Mouse (Mus musculus) heart, embryonic 11.5 days (tissue): ENCODE results near the gene Ly6g6e. TPM values are rescaled to one million over a fixed set of nuclear protein-coding genes. Genes with fewer than 3 reads are reported as not detected.

Experiments
- ATAC-seq: fragments of 200-750 bp; cut with Nextera tagmentation; replicated peaks from 2 replicates; pipeline ENCODE4 v1.8.0; 2017; ENCODE audit warnings: moderate library complexity; ENCODE audit not compliant: insufficient number of reproducible peaks, low FRiP score, low TSS enrichment
- H3K27ac ChIP-seq: fragments of 300-500 bp; sonication (generic); 2 replicates; pipeline ENCODE4 v1.5.1; 2014; ENCODE audit warnings: mild to moderate bottlenecking, low read depth, low read length
- H3K27me3 ChIP-seq: fragments of 300-500 bp; sonication (generic); 2 replicates; pipeline ENCODE4 v1.6.1; 2014; ENCODE audit warnings: mild to moderate bottlenecking, low read length, mixed read lengths; ENCODE audit not compliant: control insufficient read depth, insufficient read depth
- H3K36me3 ChIP-seq: fragments of 300-500 bp; sonication (generic); 2 replicates; pipeline ENCODE4 v1.6.1; 2014; ENCODE audit warnings: mild to moderate bottlenecking, low read length, moderate library complexity, mixed read lengths; ENCODE audit not compliant: control insufficient read depth, insufficient read depth
- H3K4me1 ChIP-seq: fragments of 300-500 bp; sonication (generic); 2 replicates; pipeline ENCODE4 v1.6.1; 2014; ENCODE audit warnings: low read length; ENCODE audit not compliant: control insufficient read depth, insufficient read depth
- H3K4me2 ChIP-seq: fragments of 300-500 bp; sonication (generic); 2 replicates; pipeline ENCODE4 v1.6.1; 2014; ENCODE audit warnings: mild to moderate bottlenecking, moderate library complexity
- H3K4me3 ChIP-seq: fragments of 300-500 bp; sonication (generic); 2 replicates; pipeline ENCODE4 v1.5.1; 2014; ENCODE audit warnings: low read depth, low read length
- H3K9ac ChIP-seq: fragments of 300-500 bp; sonication (generic); 2 replicates; pipeline ENCODE4 v1.6.1; 2014; ENCODE audit warnings: mild to moderate bottlenecking, low read depth, low read length, moderate library complexity
- H3K9me3 ChIP-seq: fragments of 300-500 bp; sonication (generic); replicated peaks from 2 replicates; pipeline ENCODE4 v1.6.1; 2016; ENCODE audit warnings: low read length; ENCODE audit not compliant: control insufficient read depth
- WGBS: fragments of 180-500 bp; shearing (Covaris S2); extraction: QIAGEN DNeasy Blood & Tissue Kit; methylation state at CpG from one replicate; pipeline ENCODE4 v1.1.7; 2014; ENCODE audit not compliant: insufficient replicate concordance; 5-methylcytosine and 5-hydroxymethylcytosine counted together
- polyA plus RNA-seq: library from polyadenylated mRNA; unstranded; fragments of >200 nt; fragmentation: Nextera tagmentation; extraction: Ambion mirVana; gene quantifications from 2 replicates; pipeline ENCODE4 v1.2.1, GENCODE M21; 2014

The Ly6g6e gene
- polyA plus RNA-seq, 1 experiment from 2014 or later: 0.42 TPM

- H3K9me3 ChIP-seq: no peaks in the 10 kb centered on the region
- ATAC-seq: no peak
- 60% methylated on average over 6 of the region's 6 CpGs for WGBS
- H3K27me3 ChIP-seq: no peaks in the 10 kb centered on the region
- no peak overlapping the region for H3K9ac ChIP-seq
- no peak overlapping the region for H3K4me2 ChIP-seq
- no peak overlapping the region for H3K4me3 ChIP-seq
- H3K27ac ChIP-seq: no peak overlapping the region
- peaks cover 14% of the 10 kb centered on the region for H3K36me3 ChIP-seq
- H3K4me1 ChIP-seq: peaks cover 10% of the 10 kb centered on the region
These were observed 26.6 kb downstream of the Ly6g6e start for GRCm38 (mm10) chr17:35103221-35103690.

GRCm38 (mm10) chr17:35104079-35104478, 27.4 kb downstream of the Ly6g6e start:
- Histone ChIP-seq H3K9me3 (no peaks in the 10 kb centered on the region), H3K36me3 (peaks cover 13% of the 10 kb centered on the region), H3K4me3 (no peak overlapping the region), H3K4me2 (no peak overlapping the region), H3K4me1 (peaks cover 10% of the 10 kb centered on the region), H3K9ac (no peak overlapping the region), H3K27me3 (no peaks in the 10 kb centered on the region), H3K27ac (no peak overlapping the region)
- 79% methylated on average over 7 of the region's 7 CpGs for WGBS
- no peak for ATAC-seq

- no peaks in the 10 kb centered on the region for H3K27me3 ChIP-seq
- ATAC-seq: no peak
- H3K4me3 ChIP-seq: no peak overlapping the region
- peaks cover 13% of the 10 kb centered on the region for H3K36me3 ChIP-seq
- WGBS: 53% methylated on average over 6 of the region's 6 CpGs
- no peak overlapping the region for H3K4me2 ChIP-seq
- H3K9ac ChIP-seq: no peak overlapping the region
- H3K9me3 ChIP-seq: no peaks in the 10 kb centered on the region
- no peak overlapping the region for H3K27ac ChIP-seq
- peaks cover 10% of the 10 kb centered on the region for H3K4me1 ChIP-seq
These were observed 28.1 kb downstream of the Ly6g6e start for GRCm38 (mm10) chr17:35104754-35105153.

GRCm38 (mm10) chr17:35105740-35106389, 29.2 kb downstream of the Ly6g6e start:
- H3K9me3 ChIP-seq: no peaks in the 10 kb centered on the region
- no peak for ATAC-seq
- H3K4me3 ChIP-seq: no peak overlapping the region
- no peak overlapping the region for H3K27ac ChIP-seq
- H3K9ac ChIP-seq: no peak overlapping the region
- H3K36me3 ChIP-seq: peaks cover 10% of the 10 kb centered on the region; the same call in 1 of the 2 replicates
- H3K4me1 ChIP-seq: peaks cover 12% of the 10 kb centered on the region
- 25% methylated on average over 13 of the region's 13 CpGs for WGBS
- H3K4me2 ChIP-seq: no peak overlapping the region
- no peaks in the 10 kb centered on the region for H3K27me3 ChIP-seq

DNA sequence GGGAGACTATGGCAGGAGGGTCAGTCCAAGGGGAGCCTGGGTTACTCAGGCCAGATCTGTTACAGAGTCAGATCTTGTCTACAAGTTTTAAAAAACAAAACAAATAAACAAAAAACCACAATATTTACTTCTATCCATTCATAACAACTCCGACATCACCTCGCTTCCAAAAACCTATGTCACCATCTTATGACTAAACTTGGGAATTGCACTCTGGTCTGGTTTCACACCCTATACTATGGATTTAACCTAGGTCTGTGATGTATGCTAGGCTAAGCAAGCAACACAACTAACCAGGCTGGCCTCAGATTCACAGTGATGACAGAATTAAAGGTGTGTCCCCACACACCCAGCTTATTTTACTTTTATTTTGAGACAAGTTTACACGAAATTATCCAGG, 29.8 kb downstream of the Ly6g6e start:
- Histone ChIP-seq H3K4me1 (peaks cover 13% of the 10 kb centered on the region), H3K4me2 (no peak overlapping the region), H3K9ac (no peak overlapping the region), H3K4me3 (no peak overlapping the region), H3K36me3 (peaks cover 6% of the 10 kb centered on the region; the same call in 1 of the 2 replicates), H3K27ac (no peak overlapping the region), H3K9me3 (no peaks in the 10 kb centered on the region), H3K27me3 (no peaks in the 10 kb centered on the region)
- 68% methylated on average over 3 of the region's 3 CpGs for WGBS
- no peak for ATAC-seq

DNA sequence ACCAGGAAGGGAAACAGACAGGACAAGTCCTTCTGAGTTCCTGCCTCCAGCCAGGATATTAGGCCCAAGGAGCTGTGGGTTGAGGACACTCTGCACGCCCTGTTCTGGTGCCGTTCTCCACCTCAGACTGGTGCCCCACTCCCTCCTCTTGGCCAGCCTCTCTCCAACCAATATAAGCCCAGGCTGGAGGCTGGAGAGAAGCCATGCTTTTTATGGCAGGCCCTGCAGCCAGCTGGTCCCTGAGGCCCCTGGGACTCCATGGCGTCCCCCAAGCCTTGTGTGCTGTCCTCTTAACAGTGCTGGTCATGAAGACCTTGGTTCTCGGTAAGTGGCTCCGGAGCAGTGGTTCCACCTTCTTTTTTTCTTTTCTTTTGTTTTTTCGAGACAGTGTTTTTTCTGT, 31.4 kb downstream of the Ly6g6e start, which contains the start of gene Ly6g5c:
TSS of gene Ly6g5c (plus strand) at position 183 of the 400 bp plus-strand sequence.
- 77% methylated on average over 6 of the region's 6 CpGs for WGBS
- Histone ChIP-seq H3K9ac (no peak within 1 kb of the TSS), H3K36me3 (no peaks in the 10 kb centered on the region), H3K27me3 (no peaks in the 10 kb centered on the region), H3K4me2 (no peak within 1 kb of the TSS), H3K27ac (no peak within 1 kb of the TSS), H3K4me1 (peaks cover 5% of the 10 kb centered on the region; the same call in 1 of the 2 replicates), H3K9me3 (no peaks in the 10 kb centered on the region), H3K4me3 (no peak within 1 kb of the TSS)
- no peak for ATAC-seq

DNA sequence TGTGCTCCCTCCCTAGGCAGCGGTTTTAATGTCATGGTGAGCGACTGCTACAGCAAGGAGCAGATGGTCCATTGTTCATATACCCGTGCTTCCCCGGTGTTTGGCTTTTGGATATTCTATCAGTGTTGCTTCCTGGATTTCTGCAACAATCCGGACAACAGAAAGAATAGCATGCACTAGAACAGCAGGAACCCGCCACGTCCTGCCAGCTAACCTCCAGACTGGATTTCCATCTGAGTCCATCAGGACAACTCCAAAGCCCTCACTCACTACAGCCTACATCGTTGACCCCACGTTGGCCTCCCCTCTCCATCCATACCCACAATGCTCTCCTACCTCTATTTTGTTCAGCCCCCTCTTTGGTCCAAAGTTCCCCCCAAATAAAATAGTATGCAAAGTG, 35.1 kb downstream of the Ly6g6e start:
- Histone ChIP-seq H3K4me3 (no peak overlapping the region), H3K4me2 (peak overlapping the region; percentile 19)

GRCm38 (mm10) chr17:35115046-35116019, 38.6 kb downstream of the Ly6g6e start, which contains the start of gene Ly6g5b:
Ly6g5b (minus strand) TSS chr17:35115428.
- no peak within 1 kb of the TSS for H3K4me2 ChIP-seq
- no peak for ATAC-seq
- H3K36me3 ChIP-seq: peaks cover 18% of the 10 kb centered on the region
- peaks cover 8% of the 10 kb centered on the region; the same call in 1 of the 2 replicates for H3K4me1 ChIP-seq
- H3K27me3 ChIP-seq: no peaks in the 10 kb centered on the region
- no peaks in the 10 kb centered on the region for H3K9me3 ChIP-seq
- 81% methylated on average over 8 of the region's 8 CpGs for WGBS
- H3K27ac ChIP-seq: no peak within 1 kb of the TSS
- no peak within 1 kb of the TSS for H3K4me3 ChIP-seq
- no peak within 1 kb of the TSS for H3K9ac ChIP-seq

More for the DNA sequence above, 35.1 kb downstream of the Ly6g6e start:
- Histone ChIP-seq H3K36me3 (0 out of 2 replicates have a peak, but pooled peaks cover 6% of the 10 kb centered on the region), H3K27me3 (no peaks in the 10 kb centered on the region), H3K9ac (no peak overlapping the region), H3K9me3 (no peaks in the 10 kb centered on the region), H3K27ac (peak overlapping the region; percentile 41; the same call in 1 of the 2 replicates), H3K4me1 (0 out of 2 replicates have a peak, but pooled peaks cover 3% of the 10 kb centered on the region)
- ATAC-seq: no peak
- 55% methylated on average over 9 of the region's 9 CpGs for WGBS
